Mouse (Mus musculus) frontal cortex, adult (tissue): ENCODE measurements around the gene Arhgef12.

Experiments used
- ATAC-seq: cut with Nextera tagmentation; 2 replicates; pipeline ENCODE4 v1.9.2; 2017; ENCODE audit warnings: mild to moderate bottlenecking, moderate library complexity, mixed read lengths; ENCODE audit not compliant: low TSS enrichment

Arhgef12 gene

GRCm38 (mm10) chr9:42920190-42920589 lies 186.8 kb downstream of the Arhgef12 start:
- ATAC-seq: no peak

DNA sequence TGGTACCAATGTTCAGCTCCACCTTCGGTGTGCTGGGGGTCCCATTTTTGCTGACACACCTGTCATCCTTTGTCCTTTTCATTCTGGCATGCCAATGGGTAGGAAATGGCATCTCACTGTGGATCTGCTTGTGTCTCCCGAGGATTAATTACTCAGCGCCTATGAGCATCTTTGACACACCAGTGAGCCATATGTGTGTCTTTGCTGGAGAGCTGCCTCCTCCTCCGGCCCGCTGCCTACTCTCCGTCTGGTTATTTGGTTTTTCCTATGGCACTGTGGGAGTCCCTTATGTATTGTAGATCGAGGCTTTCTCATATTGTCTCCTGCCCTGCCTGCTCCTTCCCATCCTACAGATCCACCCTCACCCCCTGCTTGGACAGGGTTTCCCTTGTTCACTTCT lies 189.1 kb downstream of the Arhgef12 start:
- ATAC-seq: peak; percentile 90
